Mouse (Mus musculus): ENCODE data around the gene Gm45713.

GRCm38 (mm10) chr7:45175929-45176328 lies 39.9 kb upstream of the Gm45713 start:
- TF ChIP-seq HCFC1 (IDR thresholded peaks at IDR 0.05; ENCODE audit: borderline replicate concordance, insufficient read depth, low read length) (no peak), CHD2 (IDR thresholded peaks at IDR 0.05; ENCODE audit: low read depth, low read length) (no peak), MAFK (IDR thresholded peaks at IDR 0.05; ENCODE audit: insufficient read depth, low read depth, low read length) (no peak), ZNF384 (IDR thresholded peaks at IDR 0.05; ENCODE audit: low read depth, low read length) (no peak), ZC3H11A (IDR thresholded peaks at IDR 0.05; ENCODE audit: borderline replicate concordance, low read depth, low read length) (no peak)

Data from ES-E14 (cell line).